Mouse (Mus musculus) cortical plate, adult 2 months (tissue): ENCODE data around the gene Ctrl. TPM values are rescaled to one million over a fixed set of nuclear protein-coding genes. Genes with fewer than 3 reads are reported as not detected.
"Not testable (repeated sequence)": the region's sequence is repeated elsewhere in the genome, so short reads cannot be mapped to it uniquely, and the experiment has no call there.

Source experiments
- H3K27ac ChIP-seq: fragments of 200-500 bp; 2 replicates; pipeline ENCODE4 v1.5.1; 2012; ENCODE audit warnings: low read length, control low read depth, inconsistent platforms; ENCODE audit not compliant: insufficient read depth
- H3K4me1 ChIP-seq: fragments of 200-500 bp; 2 replicates; pipeline ENCODE4 v1.6.1; 2011; ENCODE audit warnings: low read length; ENCODE audit not compliant: control insufficient read depth, insufficient read depth
- H3K4me3 ChIP-seq: fragments of 200-500 bp; 2 replicates; pipeline ENCODE4 v1.5.1; 2011; ENCODE audit warnings: mild to moderate bottlenecking, low read length, control low read depth; ENCODE audit not compliant: insufficient read depth
- CTCF ChIP-seq: fragments of 200-500 bp; IDR thresholded peaks from 2 replicates; pipeline ENCODE4 v1.5.1; 2011; ENCODE audit warnings: mild to moderate bottlenecking, control low read depth, low read length; ENCODE audit not compliant: insufficient read depth; ENCODE audit errors: extremely low read depth
- POLR2A ChIP-seq: fragments of 200-500 bp; IDR thresholded peaks from 2 replicates; pipeline ENCODE4 v1.6.1; 2011; ENCODE audit warnings: mild to moderate bottlenecking, low read length, control low read depth; ENCODE audit not compliant: insufficient read depth; ENCODE audit errors: extremely low read depth
- polyA plus RNA-seq: library from polyadenylated mRNA; depleted of rRNA; stranded (reverse); fragments of >200 nt; gene quantifications from 2 replicates; pipeline ENCODE4 v1.2.3, GENCODE M21; 2012; rRNA removed

Gene Ctrl
- polyA plus RNA-seq, result 3.4 and 3.6 TPM in 2 replicates

- TF ChIP-seq POLR2A, result no peak
- TF ChIP-seq CTCF, result no peak
- Histone ChIP-seq H3K27ac (no peak within 1 kb of the TSS), H3K4me1 (peaks cover 2% of the 10 kb centered on the region)
These were observed at the start of gene Ctrl for GRCm38 (mm10) chr8:105933762-105934161. Gene Ctrl, minus strand, starts transcription at chr8:105933862.

DNA sequence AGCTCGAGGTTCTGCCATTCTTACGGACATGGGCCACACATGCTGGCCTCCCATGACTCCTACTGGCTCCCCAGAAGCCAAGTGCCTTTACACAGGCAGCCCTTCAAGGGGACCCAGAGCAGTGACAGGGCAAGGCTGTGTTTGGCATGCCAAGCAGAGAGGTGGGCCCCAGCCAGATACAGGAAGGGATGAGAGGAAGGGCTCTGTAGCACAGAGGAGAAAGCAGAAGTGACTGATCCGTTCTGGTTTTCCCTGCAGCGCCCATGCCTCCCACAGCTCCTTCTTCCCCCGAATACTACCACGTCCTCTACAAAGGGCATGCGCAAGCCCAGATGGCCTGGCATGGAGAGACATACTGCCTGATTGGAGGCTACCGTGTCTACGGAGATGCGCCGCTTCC lies 49.7 kb upstream of the Ctrl start:
- H3K4me3 ChIP-seq, H3K4me1 ChIP-seq, H3K27ac ChIP-seq: not testable (repeated sequence)

More at GRCm38 (mm10) chr8:105933762-105934161, at the start of gene Ctrl:
- H3K4me3 ChIP-seq, result no peak within 1 kb of the TSS

GRCm38 (mm10) chr8:105981146-105981545 lies 47.5 kb upstream of the Ctrl start:
- TF ChIP-seq CTCF (no peak), POLR2A (no peak)
- Histone ChIP-seq H3K4me3 (no peak overlapping the region), H3K4me1 (no peaks in the 10 kb centered on the region), H3K27ac (no peak overlapping the region)

GRCm38 (mm10) chr8:105979325-105979724 lies 45.7 kb upstream of the Ctrl start, which contains the start of gene Dpep3:
Gene Dpep3, minus strand, starts transcription at chr8:105979429.
- Histone ChIP-seq H3K27ac (no peak within 1 kb of the TSS), H3K4me3 (no peak within 1 kb of the TSS), H3K4me1 (no peaks in the 10 kb centered on the region)
- TF ChIP-seq POLR2A, result no peak
- TF ChIP-seq CTCF, result no peak

DNA sequence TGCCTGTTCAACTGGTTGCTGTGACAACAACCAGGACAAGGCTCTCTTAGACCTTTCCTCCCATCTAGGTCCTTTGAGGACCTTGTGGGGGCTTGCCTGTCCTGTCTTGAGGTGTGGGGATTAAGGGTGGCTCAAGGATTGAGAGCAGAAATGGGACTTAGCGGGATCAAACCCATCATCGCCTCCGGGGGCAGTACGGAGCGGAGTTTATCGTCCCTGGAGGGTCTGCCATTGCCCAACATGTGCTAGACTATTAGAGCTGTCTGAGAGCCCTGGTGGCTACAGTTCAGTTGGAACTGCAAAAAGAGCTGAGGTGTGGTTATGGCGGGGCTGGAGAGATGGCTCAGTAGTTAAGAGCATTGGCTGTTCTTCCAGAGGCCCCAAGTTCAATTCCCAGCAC lies 41.7 kb upstream of the Ctrl start:
- Histone ChIP-seq H3K27ac (no peak overlapping the region), H3K4me3 (no peak overlapping the region), H3K4me1 (no peaks in the 10 kb centered on the region)
- TF ChIP-seq POLR2A (no peak), CTCF (no peak)

DNA sequence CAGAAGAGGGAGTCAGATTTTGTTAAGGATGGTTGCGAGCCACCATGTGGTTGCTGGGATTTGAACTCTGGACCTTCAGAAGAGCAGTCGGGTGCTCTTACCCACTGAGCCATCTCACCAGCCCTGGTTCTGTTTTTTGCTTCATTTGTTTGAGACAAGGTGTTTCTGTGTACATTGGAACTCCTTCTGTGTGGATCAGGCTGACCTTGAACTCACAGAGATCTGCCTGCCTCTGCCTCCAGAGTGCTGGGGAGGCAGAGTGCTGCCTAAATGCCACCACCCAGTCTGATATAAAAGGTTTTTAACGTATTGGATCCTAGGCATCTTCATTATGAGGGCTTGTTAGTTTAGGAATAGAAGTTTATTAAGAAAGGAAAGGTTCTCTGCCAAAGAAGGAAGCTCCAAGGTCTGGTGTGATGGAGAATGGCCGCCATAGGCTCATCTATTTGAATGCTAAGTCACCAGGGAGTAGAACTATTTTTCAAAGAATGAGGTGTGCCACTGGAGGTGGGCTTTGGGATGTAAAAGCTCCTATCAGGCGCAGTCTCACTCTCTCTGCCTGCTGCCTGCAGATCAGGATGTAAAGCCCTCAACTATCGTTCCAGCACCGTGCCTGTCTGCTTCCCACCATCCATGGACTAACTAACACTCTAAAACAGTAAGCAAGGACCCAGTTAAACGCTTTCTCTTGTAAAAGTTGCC lies 37.5 kb upstream of the Ctrl start:
- no peaks in the 10 kb centered on the region for H3K4me1 ChIP-seq
- H3K27ac ChIP-seq, result no peak overlapping the region
- TF ChIP-seq POLR2A (no peak), CTCF (no peak)
- no peak overlapping the region for H3K4me3 ChIP-seq

GRCm38 (mm10) chr8:105969367-105969766 lies 35.7 kb upstream of the Ctrl start:
- no peaks in the 10 kb centered on the region; the same call in 1 of the 2 replicates for H3K4me1 ChIP-seq
- no peak overlapping the region for H3K4me3 ChIP-seq
- TF ChIP-seq POLR2A, result no peak
- TF ChIP-seq CTCF, result no peak
- no peak overlapping the region for H3K27ac ChIP-seq

DNA sequence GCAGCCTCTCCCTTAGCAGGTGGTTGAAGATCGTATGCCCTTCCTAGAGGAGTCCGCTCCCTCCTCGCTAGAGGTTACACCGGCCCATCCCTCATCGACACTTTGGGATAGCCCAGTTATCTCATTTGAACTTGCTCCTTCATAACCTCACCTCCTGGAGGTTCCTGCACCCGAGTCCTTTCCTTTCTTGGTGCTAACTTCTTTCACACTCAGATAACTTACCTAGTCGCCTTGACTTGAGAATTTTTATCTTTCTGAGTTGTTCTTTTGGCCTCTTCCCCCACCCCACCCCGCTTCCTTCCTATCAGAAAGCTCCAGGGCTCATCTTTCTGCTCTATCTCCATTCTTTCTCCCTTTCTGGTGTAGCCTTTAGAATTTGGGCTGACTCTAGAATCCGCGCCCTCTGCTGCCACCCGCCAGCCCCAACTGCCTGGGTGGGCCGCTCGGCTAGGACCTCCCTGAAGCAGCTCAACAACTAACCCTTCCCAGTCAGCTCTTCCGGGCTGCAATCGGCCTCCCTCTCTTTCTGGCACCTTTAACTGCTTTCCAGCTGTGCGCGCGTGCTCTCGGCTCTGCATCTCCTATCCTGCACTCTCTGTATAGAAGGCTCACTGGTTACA lies 33.1 kb upstream of the Ctrl start:
- no peak overlapping the region for H3K27ac ChIP-seq
- TF ChIP-seq CTCF, result no peak
- TF ChIP-seq POLR2A, result no peak
- no peaks in the 10 kb centered on the region; the same call in 1 of the 2 replicates for H3K4me1 ChIP-seq
- H3K4me3 ChIP-seq, result no peak overlapping the region; the same call in 1 of the 2 replicates

- TF ChIP-seq CTCF (no peak), POLR2A (no peak)
- peak within 1 kb of the TSS; percentile 57 for H3K4me3 ChIP-seq
- no peaks in the 10 kb centered on the region; the same call in 1 of the 2 replicates for H3K4me1 ChIP-seq
- H3K27ac ChIP-seq, result 0 out of 2 replicates have a peak within 1 kb of the TSS, but pooled peaks have one; percentile 2
These were observed 32.3 kb upstream of the Ctrl start, which contains the start of gene Slc12a4 for GRCm38 (mm10) chr8:105965905-105966341. Gene Slc12a4, minus strand, starts transcription at chr8:105966097.

DNA sequence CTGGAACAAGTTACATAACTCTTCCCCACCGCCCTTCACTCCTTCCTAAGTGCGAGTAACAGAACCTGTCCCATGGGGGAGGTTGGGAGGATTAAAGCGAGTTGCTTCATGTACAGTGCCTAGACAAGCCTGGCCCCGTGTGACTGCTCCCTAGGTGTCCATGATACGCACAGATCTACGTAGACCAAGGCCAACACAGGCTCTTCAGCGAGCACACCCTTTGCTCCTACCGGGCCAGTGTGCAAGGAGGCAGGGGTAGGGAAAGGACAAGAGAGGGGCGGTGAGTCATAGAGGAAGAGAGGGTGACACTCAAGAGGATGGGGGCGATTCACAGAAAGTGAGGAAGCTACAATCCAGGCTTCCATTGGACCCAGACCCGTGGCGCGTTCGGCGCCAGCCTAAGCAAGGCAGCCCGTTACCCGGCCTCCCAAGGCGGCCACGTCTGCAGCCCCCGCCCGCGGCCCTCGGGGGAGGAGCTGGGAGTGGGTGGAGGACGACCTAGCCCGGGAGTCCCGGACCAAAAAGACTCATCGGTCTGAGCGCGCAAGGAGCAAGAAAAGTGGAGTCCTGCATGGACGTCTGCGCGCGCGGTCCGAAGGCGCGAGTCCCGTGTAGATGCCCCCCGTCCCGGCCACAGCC lies 31.7 kb upstream of the Ctrl start:
- no peak for TF ChIP-seq CTCF
- TF ChIP-seq POLR2A, result no peak
- H3K27ac ChIP-seq, result 0 out of 2 replicates have a peak overlapping the region, but pooled peaks have one; percentile 2
- H3K4me3 ChIP-seq, result peak overlapping the region; percentile 57
- no peaks in the 10 kb centered on the region; the same call in 1 of the 2 replicates for H3K4me1 ChIP-seq
